Mouse (Mus musculus) thymus, postnatal 10 days (tissue): Measurements from ENCODE around the gene Slc11a2.
"Not testable (repeated sequence)": the region's sequence is repeated elsewhere in the genome, so short reads cannot be mapped to it uniquely, and the experiment has no call there.

ENCODE experiments used
- DNase-seq, 2 experiments: peaks; one replicate each; pipeline ENCODE4 v3.0.0; 2021; ENCODE audit warnings: low spot score in 2 of 2

The Slc11a2 gene

DNA sequence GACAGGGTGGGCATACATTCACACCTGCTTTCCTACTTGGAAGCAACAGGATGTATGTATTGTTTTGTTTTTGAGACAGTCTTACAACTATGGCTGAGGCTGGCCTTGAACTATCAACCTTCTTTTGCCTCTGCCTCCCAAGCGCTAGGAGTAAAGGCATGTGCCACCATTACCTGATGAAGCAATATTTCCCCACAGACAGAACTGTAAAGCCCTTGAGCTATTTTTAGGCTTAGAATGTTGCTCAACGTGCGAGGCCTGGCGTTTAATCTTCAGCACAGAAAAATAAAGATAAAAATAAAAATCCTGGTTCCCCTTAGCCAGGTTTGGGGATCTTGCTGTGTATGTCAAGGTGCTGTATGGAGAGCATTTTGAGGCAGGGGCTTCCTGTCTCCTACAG is 11.2 kb upstream of the Slc11a2 start:
- no peak for DNase-seq

- DNase-seq, result no peak
These were observed 8.4 kb upstream of the Slc11a2 start for GRCm38 (mm10) chr15:100433234-100433633.

DNA sequence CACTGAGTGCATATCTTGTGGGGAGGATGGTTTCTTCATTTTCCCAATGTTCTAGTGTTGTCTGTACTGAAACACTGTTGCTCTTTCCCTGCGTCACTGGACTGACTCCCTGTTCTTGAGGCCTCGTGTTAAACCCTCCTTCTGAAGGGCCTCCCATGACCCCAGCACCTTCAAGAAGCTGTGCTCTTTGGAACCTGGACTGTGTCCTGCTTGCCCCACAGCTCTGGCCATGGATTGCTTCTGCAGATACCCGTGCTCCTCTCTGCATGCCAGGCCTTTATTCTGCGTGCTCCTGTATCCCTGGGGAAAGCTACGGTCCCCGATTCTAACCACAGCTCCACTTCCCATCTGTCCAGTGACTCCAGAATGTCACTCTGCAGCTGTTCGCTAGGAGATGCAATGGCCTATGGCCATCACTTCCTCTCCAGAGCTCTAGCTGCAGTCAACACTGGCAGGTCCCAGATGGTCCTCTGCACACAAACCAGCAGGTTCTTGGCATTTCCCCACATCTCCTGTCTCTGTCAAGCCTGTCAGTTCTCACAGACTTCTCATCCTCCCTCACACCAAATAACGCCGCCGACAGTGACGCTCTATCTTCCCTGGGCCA is 5.2 kb upstream of the Slc11a2 start:
- DNase-seq, result no peak

DNA sequence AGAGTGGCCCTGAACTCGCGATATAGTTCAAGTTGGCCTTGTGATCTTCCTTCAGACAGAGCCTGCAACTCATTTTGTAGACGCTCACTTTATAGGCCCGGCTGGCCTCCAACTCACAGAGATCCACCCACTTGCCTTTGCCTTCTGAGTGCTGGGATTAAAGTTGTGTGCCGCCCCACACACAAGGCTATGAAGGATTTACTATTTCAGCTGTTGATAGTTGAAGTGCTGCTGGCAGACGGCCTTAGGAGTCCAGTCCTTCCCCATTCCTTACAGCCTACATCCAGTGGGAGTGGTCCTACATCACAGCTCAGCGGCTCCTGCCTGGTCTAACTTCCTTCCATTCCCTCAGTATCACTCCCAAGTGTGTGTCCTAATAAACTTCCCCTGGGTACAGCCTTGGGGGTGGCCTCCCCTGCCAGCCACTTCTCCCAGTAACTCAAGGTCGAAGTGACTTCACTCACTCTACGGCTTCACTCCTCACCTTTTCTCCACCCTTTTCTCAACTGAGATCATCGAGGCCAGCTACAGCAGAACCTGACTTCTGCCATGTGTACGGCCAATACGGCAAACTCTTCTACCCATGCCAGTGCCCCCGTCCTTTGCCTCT is 3.5 kb upstream of the Slc11a2 start:
- DNase-seq, result no peak

DNA sequence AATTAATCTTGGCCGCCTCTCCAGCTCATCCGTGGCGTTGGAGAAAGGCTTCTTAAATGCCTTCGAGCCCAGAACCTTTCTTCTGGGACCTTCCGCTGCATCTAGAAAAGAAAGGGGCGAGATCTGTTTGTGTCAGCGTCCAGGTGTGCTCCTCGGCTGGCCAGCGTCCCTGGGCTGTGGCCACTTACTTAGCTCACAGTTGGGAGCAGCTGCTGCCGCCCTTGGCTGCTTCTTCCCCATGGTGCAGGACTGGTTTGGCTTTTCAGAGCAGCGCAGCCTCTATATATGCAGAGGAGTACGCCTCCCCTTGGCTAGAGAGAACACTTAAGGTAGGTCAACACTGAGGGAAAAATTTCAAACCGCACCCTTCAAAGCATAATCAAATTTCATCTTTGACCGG is 956 bp downstream of the Slc11a2 start:
- no peak for DNase-seq

DNA sequence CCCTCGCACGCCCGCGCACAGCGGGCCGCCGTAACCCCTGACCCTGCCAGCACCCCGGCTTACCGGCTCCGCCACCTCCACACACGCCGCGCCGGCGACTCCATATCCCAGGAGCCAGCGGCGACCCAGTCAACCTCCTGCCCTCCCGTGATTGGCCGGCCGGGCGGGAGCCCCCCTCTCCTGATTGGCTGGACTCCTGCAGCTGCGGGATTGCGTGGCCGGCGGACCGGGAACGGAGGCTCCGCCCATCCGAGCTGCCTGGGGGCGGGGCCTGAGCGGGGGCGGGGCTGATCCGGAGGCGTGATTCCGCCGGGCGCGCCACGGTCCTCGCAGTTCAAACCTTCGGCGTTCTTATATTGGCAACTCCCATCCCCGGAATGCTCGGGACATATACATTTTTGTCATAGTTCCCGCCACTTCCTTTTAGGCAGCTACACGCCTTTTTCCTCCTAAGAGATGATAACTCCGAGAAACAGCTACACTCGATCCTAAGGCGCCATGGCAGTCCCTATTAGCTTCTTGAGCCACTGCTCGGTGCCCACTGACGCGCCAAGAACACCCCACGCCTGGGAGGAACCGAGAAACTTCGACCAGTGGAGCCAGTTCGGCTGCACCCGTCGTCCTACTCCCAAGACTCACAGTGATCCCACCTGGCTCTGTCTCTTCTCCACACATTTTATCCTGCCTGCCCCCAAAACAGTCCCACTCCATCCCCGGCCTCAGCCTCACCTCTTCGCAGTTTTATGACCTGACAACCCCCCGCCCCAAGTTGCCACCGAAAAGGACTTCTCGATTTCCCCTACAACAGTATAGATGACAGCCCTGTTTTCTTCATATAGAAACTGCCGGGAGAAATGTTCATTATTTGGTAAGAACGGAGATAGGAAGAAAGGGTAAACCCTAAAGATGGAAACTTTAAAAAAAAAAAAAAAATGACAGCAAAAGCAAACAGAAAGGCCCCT is 1.7 kb downstream of the Slc11a2 start:
- peak; percentile 94 to 95 for DNase-seq

DNA sequence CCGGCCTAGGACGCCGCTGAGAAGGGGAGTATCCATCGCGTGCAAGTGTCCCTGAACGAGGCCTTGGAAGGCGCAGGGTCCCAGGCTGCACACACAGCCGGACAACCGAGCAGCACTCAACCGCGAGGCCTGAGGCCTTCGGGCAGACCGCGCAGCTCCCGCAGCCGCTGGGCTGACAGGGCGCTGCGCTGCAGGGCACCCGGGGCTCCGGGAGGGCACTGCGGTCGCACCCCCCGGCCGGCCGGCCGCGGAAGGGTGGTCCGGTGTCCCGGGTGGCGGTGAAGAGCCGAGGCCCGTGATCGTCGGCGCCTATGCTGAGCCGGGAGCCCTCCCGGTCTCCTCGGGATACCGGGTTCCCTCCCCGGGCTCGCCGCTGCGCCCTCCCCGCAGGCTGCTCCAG is 2.4 kb downstream of the Slc11a2 start:
- DNase-seq, result peak in 1 of 2 experiments; percentile 16

DNA sequence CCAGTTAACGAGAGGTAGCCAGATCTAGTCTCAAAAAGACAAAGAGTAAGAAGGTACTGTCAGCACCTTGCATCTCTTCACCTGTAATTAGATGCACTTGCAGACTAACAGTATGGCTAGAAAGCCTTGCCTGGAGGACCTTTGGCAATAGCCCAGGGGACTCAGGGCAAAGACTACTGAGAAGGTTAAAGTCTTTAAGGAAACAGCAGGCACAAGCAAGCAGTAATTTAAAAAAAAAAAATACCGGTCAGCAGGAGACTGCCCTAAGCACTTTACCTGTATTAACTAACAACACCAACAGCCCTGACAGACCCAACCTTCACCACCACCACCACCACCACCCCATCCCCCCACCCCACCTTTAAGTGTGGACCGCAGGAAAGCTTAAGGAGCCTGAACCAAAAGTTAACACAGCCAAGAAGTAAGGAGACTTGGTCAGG is 3.1 kb downstream of the Slc11a2 start, which contains the start of gene Gm5475:
Gene Gm5475 (plus strand): TSS at position 390 of the 440 bp plus-strand sequence.
- not testable (repeated sequence) for DNase-seq

DNA sequence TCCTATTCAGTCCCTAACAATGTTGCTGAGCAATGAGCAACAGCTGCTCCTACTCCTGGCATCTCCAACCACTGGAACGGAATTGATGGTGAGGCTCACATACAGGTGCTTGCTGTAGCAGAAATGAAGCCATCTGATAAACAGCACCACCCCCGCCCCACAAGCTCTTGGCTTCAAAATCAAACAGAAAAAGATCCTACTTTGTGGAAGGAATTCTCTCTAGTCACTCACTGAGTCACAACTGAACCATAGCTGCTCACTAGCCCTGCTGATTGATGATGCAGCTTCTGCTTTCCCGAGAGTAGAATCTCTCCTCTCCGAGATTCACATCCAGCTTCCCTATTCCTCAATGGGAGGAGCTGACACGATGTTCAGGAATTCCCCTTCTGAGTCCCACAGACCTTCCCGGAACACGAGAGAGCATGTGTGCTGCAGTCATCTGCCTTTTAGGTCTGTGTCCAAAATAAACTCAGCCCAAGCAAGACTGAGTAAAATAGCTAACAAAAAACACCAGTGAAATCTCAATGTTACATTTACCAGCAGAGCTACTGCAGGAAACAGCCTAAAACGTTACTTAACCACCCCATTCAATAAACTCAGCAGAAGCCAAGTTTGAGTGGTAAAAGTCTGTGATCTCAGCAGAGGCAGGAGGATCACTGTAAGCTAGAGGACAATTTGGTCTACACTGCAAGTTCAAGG is 3.7 kb downstream of the Slc11a2 start:
- no peak for DNase-seq

GRCm38 (mm10) chr15:100419901-100420745 is 4.7 kb downstream of the Slc11a2 start:
- DNase-seq, result no peak

- DNase-seq, result no peak
These were observed 5.6 kb downstream of the Slc11a2 start for GRCm38 (mm10) chr15:100419311-100419710.

- peak in 1 of 2 experiments; percentile 19 for DNase-seq
These were observed 6.9 kb downstream of the Slc11a2 start for GRCm38 (mm10) chr15:100417854-100418450.

GRCm38 (mm10) chr15:100415684-100416083 is 9.2 kb downstream of the Slc11a2 start:
- DNase-seq, result no peak

GRCm38 (mm10) chr15:100414942-100415341 is 9.9 kb downstream of the Slc11a2 start:
- no peak for DNase-seq

- DNase-seq, result peak; percentile 69 to 74
These were observed 10.9 kb downstream of the Slc11a2 start for GRCm38 (mm10) chr15:100414011-100414410.

DNA sequence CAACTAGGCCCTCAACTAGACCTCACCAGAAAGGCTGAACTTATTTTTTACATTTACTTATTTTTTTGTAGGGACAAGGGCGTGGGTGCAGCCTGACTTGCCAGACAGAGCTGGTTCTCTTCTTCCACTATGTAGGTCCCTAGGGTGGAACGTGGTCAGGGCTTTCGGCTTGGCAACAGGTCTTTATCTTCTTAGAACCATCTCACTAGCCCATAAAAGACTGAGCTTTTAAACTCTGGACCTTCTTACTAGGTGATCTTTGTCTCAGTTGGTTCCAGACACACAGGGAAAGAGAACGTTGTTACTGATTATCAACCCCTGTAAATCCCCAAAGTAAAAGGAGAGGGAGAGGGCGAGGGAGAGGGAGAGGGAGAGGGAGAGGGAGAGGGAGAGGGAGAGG is 11.6 kb downstream of the Slc11a2 start:
- DNase-seq, result no peak

DNA sequence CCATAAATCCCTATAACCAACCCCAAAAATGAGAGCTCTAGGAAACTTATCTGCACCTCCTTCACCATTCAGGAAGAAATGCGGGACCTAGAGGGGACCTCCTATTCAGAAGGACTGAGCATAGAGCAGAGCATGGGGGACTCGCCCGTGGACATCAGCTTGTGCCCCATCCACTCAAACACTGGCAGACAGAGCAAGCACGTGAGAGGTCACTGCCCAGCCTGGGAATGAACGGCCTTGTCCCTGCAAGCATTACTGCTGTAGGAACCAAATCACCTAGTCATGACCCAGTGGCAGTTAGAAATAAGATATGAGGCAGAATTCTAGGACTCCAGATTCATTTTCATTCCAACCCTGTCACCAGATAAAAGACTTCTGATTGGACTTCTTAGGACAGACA is 13.1 kb downstream of the Slc11a2 start:
- no peak for DNase-seq

GRCm38 (mm10) chr15:100410918-100411672 is 13.8 kb downstream of the Slc11a2 start:
- DNase-seq, result no peak

DNA sequence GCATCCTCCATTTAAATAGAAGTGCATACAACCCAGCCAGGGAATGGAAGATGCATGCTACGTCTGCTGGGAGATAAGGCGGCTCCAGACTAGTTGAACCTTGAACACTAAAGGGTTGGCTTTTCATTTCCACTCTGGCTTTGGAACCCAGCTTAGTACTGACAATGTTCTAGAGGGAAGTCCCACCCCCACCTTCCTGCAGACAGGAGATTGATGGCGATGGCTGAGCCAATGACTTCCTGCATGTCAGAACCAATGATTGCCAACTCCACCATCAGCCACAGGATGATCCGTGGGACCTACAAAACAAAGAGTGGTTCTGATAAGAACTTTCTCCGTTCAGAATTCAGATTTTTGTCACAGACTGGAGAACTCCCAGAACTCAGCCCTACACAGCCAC is 18.8 kb downstream of the Slc11a2 start:
- DNase-seq, result no peak
